Mouse (Mus musculus): Measurements from ENCODE around the gene Vmn2r83. TPM values are rescaled to one million over a fixed set of nuclear protein-coding genes. Genes with fewer than 3 reads are reported as not detected.

Vmn2r83 gene
- polyA plus RNA-seq, 1 experiment = not detected

- Histone ChIP-seq H3K4me1 (ENCODE audit: control insufficient read depth, insufficient read depth, low read length) (peaks cover 12% of the 10 kb centered on the region), H3K27ac (ENCODE audit: insufficient read depth, low read depth, low read length) (no peak overlapping the region), H3K4me3 (ENCODE audit: insufficient read depth, low read depth, low read length) (no peak overlapping the region)
- TF ChIP-seq POLR2A (IDR thresholded peaks at IDR 0.05; ENCODE audit: insufficient read depth, low read depth, low read length) = no peak
- TF ChIP-seq CTCF (IDR thresholded peaks at IDR 0.05; ENCODE audit: insufficient read depth, low read depth, low read length) = no peak
- WGBS = 59% methylated on average over 1 of the region's 1 CpGs
Measured at GRCm38 (mm10) chr10:79535431-79535830, 66.9 kb downstream of the Vmn2r83 start.

GRCm38 (mm10) chr10:79536461-79537080 lies 68.0 kb downstream of the Vmn2r83 start:
- TF ChIP-seq POLR2A (IDR thresholded peaks at IDR 0.05; ENCODE audit: insufficient read depth, low read depth, low read length) (no peak), CTCF (IDR thresholded peaks at IDR 0.05; ENCODE audit: insufficient read depth, low read depth, low read length) (no peak)
- no peak overlapping the region for H3K4me3 ChIP-seq (ENCODE audit: insufficient read depth, low read depth, low read length)
- peaks cover 12% of the 10 kb centered on the region for H3K4me1 ChIP-seq (ENCODE audit: control insufficient read depth, insufficient read depth, low read length)
- no peak overlapping the region for H3K27ac ChIP-seq (ENCODE audit: insufficient read depth, low read depth, low read length)
- WGBS = 74% methylated on average over 12 of the region's 12 CpGs

GRCm38 (mm10) chr10:79537271-79537670 lies 68.7 kb downstream of the Vmn2r83 start:
- 95% methylated on average over 7 of the region's 7 CpGs for WGBS
- TF ChIP-seq CTCF (IDR thresholded peaks at IDR 0.05; ENCODE audit: insufficient read depth, low read depth, low read length) (no peak), POLR2A (IDR thresholded peaks at IDR 0.05; ENCODE audit: insufficient read depth, low read depth, low read length) (no peak)
- Histone ChIP-seq H3K4me3 (ENCODE audit: insufficient read depth, low read depth, low read length) (no peak overlapping the region), H3K4me1 (ENCODE audit: control insufficient read depth, insufficient read depth, low read length) (peaks cover 12% of the 10 kb centered on the region), H3K27ac (ENCODE audit: insufficient read depth, low read depth, low read length) (no peak overlapping the region)

GRCm38 (mm10) chr10:79537781-79538180 lies 69.2 kb downstream of the Vmn2r83 start:
- no peak overlapping the region for H3K27ac ChIP-seq (ENCODE audit: insufficient read depth, low read depth, low read length)
- no peak for TF ChIP-seq POLR2A (IDR thresholded peaks at IDR 0.05; ENCODE audit: insufficient read depth, low read depth, low read length)
- TF ChIP-seq CTCF (IDR thresholded peaks at IDR 0.05; ENCODE audit: insufficient read depth, low read depth, low read length) = no peak
- 86% methylated on average over 2 of the region's 2 CpGs for WGBS
- peaks cover 12% of the 10 kb centered on the region for H3K4me1 ChIP-seq (ENCODE audit: control insufficient read depth, insufficient read depth, low read length)
- no peak overlapping the region for H3K4me3 ChIP-seq (ENCODE audit: insufficient read depth, low read depth, low read length)

GRCm38 (mm10) chr10:79538323-79538722 lies 69.8 kb downstream of the Vmn2r83 start:
- H3K4me1 ChIP-seq (ENCODE audit: control insufficient read depth, insufficient read depth, low read length) = peaks cover 7% of the 10 kb centered on the region
- WGBS = 72% methylated on average over 3 of the region's 3 CpGs
- TF ChIP-seq POLR2A (IDR thresholded peaks at IDR 0.05; ENCODE audit: insufficient read depth, low read depth, low read length) (no peak), CTCF (IDR thresholded peaks at IDR 0.05; ENCODE audit: insufficient read depth, low read depth, low read length) (no peak)
- no peak overlapping the region for H3K27ac ChIP-seq (ENCODE audit: insufficient read depth, low read depth, low read length)
- H3K4me3 ChIP-seq (ENCODE audit: insufficient read depth, low read depth, low read length) = no peak overlapping the region

GRCm38 (mm10) chr10:79538873-79539272 lies 70.3 kb downstream of the Vmn2r83 start:
- no peak overlapping the region for H3K27ac ChIP-seq (ENCODE audit: insufficient read depth, low read depth, low read length)
- WGBS = 77% methylated on average over 4 of the region's 4 CpGs

GRCm38 (mm10) chr10:79539701-79540495 lies 71.4 kb downstream of the Vmn2r83 start:
- Histone ChIP-seq H3K27ac (ENCODE audit: insufficient read depth, low read depth, low read length) (no peak overlapping the region), H3K4me1 (ENCODE audit: control insufficient read depth, insufficient read depth, low read length) (no peaks in the 10 kb centered on the region), H3K4me3 (ENCODE audit: insufficient read depth, low read depth, low read length) (no peak overlapping the region)
- 93% methylated on average over 16 of the region's 16 CpGs for WGBS
- no peak for TF ChIP-seq CTCF (IDR thresholded peaks at IDR 0.05; ENCODE audit: insufficient read depth, low read depth, low read length)
- TF ChIP-seq POLR2A (IDR thresholded peaks at IDR 0.05; ENCODE audit: insufficient read depth, low read depth, low read length) = no peak

More at GRCm38 (mm10) chr10:79538873-79539272, 70.3 kb downstream of the Vmn2r83 start:
- H3K4me1 ChIP-seq (ENCODE audit: control insufficient read depth, insufficient read depth, low read length) = peaks cover 1% of the 10 kb centered on the region
- TF ChIP-seq CTCF (IDR thresholded peaks at IDR 0.05; ENCODE audit: insufficient read depth, low read depth, low read length) (no peak), POLR2A (IDR thresholded peaks at IDR 0.05; ENCODE audit: insufficient read depth, low read depth, low read length) (no peak)
- H3K4me3 ChIP-seq (ENCODE audit: insufficient read depth, low read depth, low read length) = no peak overlapping the region

- WGBS = 89% methylated on average over 11 of the region's 11 CpGs
- H3K4me1 ChIP-seq (ENCODE audit: control insufficient read depth, insufficient read depth, low read length) = no peaks in the 10 kb centered on the region
- no peak overlapping the region for H3K4me3 ChIP-seq (ENCODE audit: insufficient read depth, low read depth, low read length)
- H3K27ac ChIP-seq (ENCODE audit: insufficient read depth, low read depth, low read length) = no peak overlapping the region
- no peak for TF ChIP-seq CTCF (IDR thresholded peaks at IDR 0.05; ENCODE audit: insufficient read depth, low read depth, low read length)
- no peak for TF ChIP-seq POLR2A (IDR thresholded peaks at IDR 0.05; ENCODE audit: insufficient read depth, low read depth, low read length)
Measured at GRCm38 (mm10) chr10:79540746-79541145, 72.2 kb downstream of the Vmn2r83 start.

GRCm38 (mm10) chr10:79541522-79541921 lies 73.0 kb downstream of the Vmn2r83 start:
- no peaks in the 10 kb centered on the region for H3K4me1 ChIP-seq (ENCODE audit: control insufficient read depth, insufficient read depth, low read length)
- no peak overlapping the region for H3K4me3 ChIP-seq (ENCODE audit: insufficient read depth, low read depth, low read length)
- WGBS = 74% methylated on average over 15 of the region's 15 CpGs
- H3K27ac ChIP-seq (ENCODE audit: insufficient read depth, low read depth, low read length) = no peak overlapping the region
- TF ChIP-seq CTCF (IDR thresholded peaks at IDR 0.05; ENCODE audit: insufficient read depth, low read depth, low read length) (no peak), POLR2A (IDR thresholded peaks at IDR 0.05; ENCODE audit: insufficient read depth, low read depth, low read length) (no peak)

Data from olfactory bulb, adult 2 months (tissue).